Mouse (Mus musculus) adrenal gland, adult (tissue): ENCODE measurements at regions not wholly inside any gene's neighbourhood (a gene's known extent, or its start where the extent isn't known, plus 50 kb on each side); places are given as distances from the start of the nearest gene placed in this dataset.

Experiments
- DNase-seq, 2 experiments: peaks; one replicate each; pipeline ENCODE4 v3.0.0; 2022 to 2023; ENCODE audit warnings: low spot score in 1 of 2; ENCODE audit not compliant: inconsistent age in 2 of 2

DNA sequence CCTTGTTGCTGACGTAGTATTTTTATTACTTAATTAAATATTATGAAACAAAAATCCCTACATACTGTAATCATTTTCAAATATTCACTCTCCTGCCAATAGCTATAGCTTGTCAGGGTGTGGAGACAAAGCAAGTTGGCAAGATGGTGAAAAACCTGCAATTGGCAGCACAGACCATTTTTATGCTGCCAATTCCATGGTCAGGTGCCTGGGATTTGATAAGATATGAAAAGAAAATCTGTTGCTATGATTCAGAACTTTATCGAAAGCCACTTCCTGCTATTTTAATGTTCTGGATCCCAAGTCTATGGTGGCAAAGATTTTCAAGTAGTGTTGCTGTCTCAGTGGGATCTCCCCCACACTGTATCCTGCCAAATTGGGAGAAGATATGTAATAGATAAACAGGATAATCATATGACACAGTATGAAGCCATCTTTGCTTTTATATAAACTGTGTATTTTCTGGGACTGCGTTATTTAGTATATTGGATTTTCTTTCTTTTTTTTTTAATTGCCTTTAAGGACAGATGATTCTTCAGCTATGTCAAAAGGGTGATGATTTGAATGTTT is 165.3 kb upstream of the Lrrc3b start:
- no peak for DNase-seq

DNA sequence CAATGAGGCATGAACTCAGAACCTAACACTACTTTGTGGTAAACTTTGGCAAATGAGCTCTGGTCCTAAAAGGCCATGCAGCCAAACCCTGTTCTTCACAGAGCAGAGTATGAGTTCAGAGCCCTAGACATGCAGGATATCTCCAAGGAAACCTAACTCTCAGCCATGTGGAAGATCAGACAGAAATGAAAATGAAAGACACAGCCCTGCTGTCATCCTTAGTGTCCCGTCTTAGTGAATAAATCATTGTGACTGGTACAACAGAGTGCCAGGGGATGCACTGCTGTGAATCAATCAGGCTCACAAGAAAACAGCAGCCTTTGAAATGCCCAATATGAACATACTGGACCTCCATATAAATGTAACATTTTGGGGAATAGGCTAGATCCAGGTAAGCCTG is 171.4 kb upstream of the Lrrc3b start:
- no peak for DNase-seq

DNA sequence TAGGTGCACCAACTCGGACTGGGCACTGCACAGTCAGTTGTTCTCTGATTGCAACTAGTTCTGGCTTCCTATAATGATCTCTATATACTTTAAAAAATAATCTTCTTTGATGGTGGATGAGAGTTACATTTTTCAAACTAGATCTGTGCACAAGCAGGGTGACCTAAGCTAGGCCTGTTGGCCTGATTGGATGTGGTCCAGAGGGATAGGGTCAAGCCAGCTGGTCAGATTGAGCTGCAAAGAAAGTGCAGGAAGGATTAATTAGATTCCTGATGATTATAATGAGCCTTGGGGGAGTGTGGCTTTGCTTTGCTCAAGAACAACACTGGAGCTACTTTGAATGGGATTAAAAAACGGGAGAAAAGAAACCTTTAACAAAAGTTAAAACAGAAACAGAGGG is 195.8 kb upstream of the Lrrc3b start:
- no peak for DNase-seq

DNA sequence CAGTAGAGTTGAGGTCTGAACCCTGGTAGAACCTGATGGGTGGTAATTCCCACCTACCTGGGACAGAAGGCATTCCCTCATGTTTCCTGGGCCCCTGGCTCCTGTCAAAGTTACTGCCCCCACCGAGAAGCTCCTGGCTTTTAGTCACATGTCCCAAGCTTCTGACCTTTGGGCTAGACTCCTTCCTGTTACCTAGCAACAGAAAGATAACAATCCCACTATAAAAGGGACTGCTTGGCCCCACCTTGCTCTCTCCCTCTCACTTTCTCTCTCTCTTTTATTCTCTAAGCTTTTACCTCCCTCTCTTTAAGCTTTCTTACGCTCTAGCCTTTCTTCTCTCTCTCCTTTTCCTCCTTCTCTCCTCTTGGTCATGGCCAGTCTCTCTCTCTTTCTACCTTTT is 198.9 kb upstream of the Lrrc3b start:
- no peak for DNase-seq

DNA sequence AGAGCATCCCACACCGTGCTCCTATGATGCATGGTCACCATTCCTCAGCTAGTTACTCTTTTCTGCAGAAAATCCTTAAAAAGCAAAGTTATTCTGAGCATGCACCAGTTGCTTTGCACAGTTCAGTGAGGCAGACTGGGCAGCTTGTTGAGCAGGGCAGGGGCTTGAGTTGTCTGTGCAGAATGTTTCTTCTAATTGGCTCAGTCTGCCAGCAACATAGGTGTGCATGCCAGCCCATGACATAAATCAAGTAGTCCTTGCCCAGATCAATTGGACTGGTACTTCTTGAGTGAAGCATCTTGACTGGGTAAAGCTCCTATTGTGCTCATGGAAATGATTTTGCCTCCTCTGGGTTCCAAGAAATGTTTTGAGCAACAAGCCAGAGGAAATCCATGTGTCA is 200.1 kb upstream of the Lrrc3b start:
- no peak for DNase-seq

DNA sequence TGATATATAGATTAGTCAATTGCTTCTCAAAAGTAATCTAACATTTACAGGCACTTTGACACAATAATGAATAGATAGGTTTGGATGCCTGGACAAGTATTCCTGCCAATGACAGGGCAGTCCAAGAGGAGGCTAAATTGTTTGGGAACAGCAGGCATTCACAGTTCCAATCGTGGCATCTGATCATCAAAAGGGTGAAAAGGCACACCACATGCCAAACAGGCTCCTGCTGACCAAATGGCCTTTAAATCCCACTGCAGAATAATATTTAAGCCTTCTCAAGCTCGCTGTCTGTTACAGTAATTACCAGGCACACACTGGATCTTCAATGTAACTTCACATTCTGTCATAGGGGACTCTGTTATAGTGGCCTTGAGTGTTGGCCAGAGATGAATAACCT is 222.1 kb upstream of the Lrrc3b start:
- no peak for DNase-seq

DNA sequence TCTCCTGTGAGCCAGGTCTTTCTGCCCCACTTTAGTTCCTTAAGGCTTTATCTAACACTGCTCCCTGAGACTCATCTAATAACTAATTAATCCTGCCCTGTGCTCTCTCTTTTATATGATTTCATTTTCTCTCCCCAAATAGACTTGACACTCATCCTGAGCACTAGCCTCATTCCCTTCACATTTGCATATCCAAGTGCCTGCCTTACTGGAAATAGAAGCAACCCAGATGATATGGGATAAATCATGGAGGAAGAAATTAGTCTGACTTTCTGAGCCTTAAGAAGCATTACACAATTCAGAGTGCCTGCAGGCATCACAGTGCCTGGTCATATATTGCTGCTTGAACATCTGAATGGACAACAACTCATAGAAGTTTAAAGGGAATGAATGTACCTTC is 233.5 kb upstream of the Lrrc3b start:
- DNase-seq, result no peak

DNA sequence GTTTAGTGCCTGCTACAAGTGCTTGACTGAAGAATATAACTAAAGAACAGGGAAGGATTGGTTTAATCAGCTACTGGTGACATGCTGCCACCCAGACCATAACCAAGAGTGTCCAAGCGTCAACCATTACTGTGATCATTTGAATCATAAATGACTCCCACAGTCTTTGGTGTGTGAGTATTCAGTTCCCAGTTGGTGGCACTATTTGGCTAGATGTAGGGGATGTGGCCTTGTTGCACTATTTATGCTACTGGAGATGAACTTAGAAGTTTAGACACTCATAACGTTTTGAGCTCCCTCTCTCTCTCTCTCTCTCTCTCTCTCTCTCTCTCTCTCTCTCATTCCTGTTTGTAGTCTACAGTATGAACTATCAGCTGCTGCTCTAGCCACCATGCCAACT is 238.4 kb upstream of the Lrrc3b start:
- no peak for DNase-seq

DNA sequence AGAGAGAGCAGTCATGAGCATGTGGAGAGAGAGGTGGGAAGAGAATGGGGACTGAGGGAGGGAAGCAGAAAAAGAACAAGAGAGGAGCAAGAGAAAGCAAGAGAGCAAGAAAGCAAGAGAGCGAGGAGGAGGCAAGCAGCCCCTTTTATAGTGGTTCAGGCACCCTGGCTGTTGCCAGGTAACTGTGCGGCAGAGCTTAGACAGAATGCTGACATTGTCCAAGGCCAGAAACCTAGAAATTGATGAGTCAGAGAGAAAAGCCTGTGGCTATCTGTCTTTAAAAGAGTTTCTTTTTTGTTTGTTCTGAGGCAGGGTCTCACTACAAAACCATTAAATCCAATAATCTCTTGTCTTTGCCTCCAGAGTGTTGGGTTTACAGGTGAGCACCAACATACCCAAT is 240.7 kb upstream of the Lrrc3b start:
- peak; percentile 9 to 62 for DNase-seq

DNA sequence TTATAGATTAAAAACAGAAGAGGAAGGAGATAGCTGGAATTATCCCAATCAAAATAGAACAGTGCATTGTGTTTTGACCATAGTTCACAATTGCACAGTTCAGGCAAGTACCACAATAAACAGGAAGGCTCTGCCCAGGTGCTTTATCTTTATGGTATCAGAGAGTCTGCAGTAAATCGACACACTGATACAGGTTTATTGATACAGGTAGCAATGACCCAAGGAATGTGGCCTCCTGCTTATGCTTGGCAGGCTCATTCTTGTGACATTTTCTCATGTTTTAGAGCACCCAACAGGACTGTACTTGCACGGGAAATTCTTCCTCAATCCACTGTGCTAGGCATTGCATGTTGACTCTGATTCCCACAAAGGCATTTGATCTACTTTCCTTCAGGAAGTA is 259.2 kb upstream of the Lrrc3b start:
- DNase-seq, result no peak

DNA sequence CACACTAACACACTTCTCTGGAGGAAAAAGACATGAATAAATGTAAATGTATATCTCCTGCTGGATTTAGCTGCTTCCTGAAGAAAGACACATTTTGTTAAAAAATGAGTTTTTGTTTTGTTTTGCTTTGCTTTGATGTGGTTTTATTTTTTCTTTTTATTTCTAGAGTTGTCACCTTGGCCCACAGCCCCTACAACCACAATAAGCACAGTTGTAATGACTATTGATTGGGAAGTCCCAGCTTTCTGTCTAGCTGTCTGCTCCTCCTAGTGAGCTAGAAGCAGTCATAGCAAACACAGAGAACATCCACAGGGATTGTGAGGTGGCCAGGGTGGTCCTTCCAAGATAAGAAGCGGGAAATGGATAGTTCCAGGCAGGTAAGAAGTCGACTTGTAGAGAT is 259.8 kb upstream of the Lrrc3b start:
- DNase-seq, result no peak

DNA sequence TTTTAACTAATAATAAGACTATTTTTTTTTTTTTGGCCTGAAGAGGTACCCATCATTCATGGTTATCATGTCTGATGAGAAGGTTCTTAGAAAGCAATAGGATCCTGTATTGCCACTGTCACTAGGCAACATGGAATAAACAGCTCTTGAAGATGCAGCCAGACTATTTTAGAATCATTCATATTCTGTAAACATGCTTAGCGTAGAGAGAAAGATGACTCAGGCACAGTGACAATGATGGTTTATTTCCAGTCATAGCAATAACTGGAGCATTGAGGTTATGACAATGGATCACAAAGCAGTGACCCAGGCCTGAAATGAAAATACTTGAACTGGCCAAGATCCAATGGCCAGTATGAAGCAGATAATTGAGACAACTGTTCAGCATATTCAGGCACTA is 283.3 kb upstream of the Lrrc3b start:
- DNase-seq, result no peak

DNA sequence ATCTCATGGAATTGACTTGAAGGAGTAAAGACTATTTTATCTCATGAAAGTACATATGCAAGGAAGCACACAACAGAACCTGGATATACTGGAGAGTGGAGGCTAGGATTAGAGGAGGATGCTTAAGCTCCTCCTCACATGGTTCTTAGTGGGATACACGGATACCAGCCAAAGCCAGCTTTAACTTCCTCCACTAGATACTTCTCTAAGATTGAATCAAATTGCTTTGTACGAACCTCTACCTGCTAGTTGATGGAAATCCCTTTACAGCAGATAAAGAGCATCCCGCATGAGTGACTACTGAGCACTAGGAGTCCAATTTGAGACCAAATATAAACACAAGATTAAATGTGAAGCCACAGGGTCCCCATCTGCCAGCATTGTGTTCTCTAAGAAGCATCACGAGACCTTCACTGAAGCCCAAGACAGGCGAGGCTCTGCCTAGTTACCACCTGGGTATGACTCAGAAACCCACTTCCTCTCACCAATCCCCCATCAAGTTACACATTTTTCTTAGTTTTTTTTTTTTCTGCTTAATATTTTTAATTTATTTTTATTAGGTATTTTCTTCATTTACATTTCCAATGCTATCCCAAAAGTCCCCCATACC is 307.9 kb upstream of the Lrrc3b start:
- DNase-seq, result no peak

DNA sequence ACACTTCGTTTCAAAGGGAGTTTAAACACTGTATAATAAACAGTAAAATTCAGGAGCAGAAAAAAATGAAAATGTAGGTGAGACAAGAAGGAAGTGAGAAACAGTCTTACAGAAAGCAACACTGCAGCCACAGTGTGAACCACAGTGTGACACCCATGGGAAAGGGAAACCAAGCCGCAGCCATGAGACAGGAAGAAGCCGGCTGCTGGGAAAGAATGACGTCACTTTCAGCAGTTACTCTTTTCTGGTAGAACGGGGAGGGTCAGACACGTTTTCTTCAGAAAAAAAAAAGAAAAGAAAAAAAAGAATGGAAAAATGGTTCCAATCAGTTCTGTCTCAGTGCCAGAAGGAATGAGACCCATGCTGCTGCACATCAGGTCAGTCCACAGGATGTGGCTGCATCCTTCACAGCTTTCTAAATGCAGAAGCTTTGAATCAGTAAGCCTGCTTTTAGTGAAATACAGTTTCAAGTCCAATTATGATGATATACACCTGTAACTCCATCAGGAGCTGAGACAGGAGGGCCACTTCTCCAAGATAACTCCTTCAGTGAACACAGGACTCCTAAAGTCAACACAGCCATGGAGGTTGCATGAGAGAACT is 331.2 kb upstream of the Lrrc3b start:
- DNase-seq, result no peak

DNA sequence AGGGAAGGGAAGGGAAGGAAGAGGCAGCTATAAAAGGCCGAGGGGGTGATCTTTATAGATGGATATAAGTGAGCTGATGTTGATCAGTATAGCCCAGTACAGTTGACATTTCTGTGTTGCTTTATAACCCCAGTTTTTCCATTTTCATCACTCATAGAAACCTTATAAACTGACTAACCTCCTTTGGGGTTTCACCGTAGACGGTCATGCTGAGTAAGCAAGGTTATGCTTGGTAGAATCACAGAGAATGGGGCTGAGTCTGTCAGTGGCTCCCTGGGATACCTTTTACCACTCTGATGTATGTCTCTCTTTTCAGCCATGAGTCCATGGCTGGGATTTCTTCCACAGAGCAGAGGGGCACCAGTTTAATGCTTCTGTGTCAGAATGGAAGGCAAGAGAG is 345.9 kb upstream of the Lrrc3b start:
- no peak for DNase-seq

DNA sequence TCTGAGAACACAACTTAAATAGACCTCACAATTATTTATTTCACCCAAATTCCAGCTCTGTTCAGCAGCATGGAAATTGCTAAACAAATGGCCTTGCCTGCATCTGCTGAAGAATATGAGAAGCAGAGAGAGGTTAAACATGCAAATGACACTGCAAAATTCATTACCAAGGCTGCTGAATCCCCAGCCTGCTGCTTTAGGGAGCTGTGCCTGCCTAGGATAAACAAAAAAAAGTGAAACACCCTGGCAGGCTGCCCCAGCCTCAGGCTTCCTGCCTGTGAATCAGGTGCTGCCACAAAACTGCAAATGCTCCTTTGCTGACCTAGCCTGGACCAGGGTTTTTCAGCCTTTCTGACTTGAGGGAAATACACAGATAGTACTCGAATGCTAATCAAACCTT is 346.4 kb upstream of the Lrrc3b start:
- DNase-seq, result peak; percentile 4 to 47

DNA sequence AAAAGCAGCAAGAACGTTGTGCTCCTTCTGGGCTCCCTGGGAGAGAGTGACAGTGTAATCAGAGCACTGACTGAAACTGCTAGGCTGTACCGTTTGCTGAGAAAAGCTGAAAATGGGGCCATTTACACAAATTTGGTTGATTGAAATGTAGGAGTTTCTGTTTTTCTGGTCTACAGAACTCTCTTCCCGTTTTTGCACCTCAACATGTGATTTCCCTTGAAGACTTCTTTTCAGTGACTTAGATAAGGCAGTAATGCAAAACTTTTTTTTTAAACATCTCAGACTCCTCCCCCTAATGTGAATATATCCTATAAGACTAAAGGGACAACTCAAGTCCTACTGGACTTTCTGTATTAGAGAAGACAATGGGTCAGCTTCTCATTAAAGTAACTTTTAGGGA is 356.9 kb upstream of the Lrrc3b start:
- no peak for DNase-seq

DNA sequence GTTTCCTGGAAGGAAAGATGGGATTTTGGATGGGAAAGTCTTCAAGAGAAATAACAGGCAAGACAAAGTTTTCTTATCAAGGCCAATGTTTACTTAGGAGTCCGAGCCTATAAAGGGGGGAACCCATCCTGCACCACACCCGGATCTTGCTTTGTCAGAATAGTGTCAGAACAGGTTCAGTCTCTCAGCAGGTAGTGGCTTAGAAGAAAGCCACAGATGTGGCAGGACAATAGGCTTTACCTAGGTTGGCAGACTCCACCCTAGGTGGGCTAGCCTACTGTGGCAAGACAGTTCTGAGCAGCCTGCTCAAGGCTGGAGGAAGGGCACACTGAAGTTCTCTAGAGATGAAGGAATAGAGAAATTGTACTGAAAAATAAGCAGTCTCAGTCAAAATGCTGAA is 358.2 kb upstream of the Lrrc3b start:
- DNase-seq, result no peak

DNA sequence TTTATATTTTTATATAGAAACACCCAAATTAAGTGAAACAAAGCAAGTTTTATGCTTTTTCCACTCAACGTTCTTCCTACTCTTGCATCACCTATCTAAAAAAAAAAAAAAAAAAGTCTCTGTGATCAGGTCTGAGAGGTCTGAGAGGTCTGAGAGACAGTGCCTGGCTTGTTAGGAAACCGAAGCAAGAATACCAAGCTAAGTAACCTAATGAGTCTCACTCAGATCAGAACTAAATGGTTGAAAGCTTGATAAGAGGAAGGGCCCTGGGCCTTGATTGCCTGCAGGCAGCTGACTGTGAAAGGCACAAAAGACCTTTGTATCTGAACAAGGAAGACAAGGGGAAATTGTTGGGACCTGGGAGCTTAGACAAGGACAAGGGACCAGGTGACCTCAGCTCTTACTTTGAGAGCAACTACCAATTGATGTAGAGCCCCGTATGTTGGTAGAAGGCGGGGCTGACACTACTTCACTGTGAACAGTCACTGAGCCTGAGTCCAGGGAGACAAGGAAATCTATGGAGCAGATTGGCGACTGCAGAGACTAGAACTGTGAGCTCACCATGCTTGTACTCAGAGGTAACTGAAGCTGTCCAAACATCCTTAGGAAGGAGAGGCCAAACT is 362.8 kb upstream of the Lrrc3b start:
- no peak for DNase-seq

DNA sequence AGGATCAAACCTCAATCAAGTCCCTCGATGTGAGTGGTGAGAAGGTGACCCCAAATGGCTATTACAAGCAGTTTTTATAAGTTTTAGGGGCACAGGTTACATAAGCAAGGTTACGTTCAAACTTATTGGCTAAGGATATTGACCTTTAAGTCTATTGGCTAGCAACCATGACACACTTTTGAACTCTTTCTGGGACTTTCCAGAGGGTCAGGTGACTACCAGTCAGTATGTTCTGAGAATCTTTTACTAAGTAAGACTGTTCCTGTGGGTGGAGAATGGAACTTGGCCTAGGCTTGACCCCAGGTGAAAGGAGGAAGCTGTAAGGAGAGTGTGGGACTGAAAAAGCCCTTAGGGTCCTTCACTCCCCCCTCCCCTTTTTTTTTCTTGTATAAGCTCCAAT is 370.3 kb upstream of the Lrrc3b start:
- DNase-seq, result no peak

DNA sequence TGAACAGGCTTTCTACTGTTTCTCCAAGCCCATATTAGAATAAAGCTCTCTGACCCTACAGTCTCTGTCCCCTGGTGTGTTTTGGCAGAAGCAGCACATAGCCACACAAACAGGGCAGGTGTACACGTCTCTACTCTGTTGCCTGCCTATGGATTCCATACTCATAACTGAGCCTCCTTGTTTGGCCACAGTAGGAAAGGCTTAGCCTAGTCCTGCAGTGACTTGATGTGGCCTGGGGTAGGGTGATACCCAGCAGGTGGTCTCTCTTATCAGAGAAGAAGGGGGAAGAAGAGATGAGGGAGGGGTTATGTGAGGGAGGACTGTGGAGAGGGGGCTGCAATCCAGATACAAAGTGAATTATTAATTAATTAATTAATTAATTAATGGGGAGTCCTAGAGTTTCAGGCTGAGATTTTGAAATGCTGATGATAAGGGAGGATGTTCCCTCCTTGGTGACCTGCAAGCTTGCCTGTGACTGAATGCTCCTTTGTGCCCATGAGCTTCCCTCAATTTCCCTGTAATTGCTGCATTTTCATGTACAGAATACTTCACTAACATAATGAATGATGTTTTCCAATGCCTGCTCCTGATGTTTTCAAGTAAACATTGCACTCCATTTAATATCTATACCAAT is 402.7 kb upstream of the Lrrc3b start:
- no peak for DNase-seq

DNA sequence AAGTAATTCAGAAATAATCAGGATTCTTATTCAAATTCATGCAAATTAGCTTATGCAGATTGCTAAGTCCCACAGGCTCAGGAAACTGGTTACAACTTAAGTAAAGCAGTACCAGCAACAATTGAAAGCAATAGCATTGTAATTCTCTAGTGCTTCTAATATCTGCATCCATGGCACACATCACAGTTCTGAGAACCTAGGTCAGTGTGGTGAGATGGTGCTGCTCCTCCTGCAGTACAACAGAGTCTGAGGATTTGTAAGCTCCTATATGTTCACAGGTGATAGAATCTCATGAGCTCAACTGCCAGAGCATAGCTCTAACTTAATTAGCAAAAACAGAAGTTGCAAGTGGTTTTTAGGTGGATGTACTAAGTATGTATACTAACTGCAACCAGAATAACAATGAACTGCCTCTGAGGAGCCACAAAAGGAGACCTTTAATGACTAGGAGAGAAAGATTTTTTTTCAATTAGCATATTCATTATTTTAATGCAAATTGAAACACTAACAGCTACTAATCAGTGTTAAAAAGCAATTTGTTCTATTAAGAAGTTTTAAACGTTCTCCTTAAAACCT is 403.3 kb upstream of the Lrrc3b start:
- DNase-seq, result no peak
